Mouse (Mus musculus) ovary, adult 10 weeks (tissue): ENCODE results near the gene Snapin. TPM values are rescaled to one million over a fixed set of nuclear protein-coding genes. Genes with fewer than 3 reads are reported as not detected.

Source experiments
- polyA plus RNA-seq: library from polyadenylated mRNA; stranded (reverse); fragments of 350-450 nt; fragmentation: Illumina TruSeq; extraction: RNeasy Lipid Tissue Mini Kit (QIAGEN cat#74804); gene quantifications from one replicate; pipeline ENCODE4 v1.2.3, GENCODE M21; 2014

The Snapin gene
- polyA plus RNA-seq: 154 TPM

DNA sequence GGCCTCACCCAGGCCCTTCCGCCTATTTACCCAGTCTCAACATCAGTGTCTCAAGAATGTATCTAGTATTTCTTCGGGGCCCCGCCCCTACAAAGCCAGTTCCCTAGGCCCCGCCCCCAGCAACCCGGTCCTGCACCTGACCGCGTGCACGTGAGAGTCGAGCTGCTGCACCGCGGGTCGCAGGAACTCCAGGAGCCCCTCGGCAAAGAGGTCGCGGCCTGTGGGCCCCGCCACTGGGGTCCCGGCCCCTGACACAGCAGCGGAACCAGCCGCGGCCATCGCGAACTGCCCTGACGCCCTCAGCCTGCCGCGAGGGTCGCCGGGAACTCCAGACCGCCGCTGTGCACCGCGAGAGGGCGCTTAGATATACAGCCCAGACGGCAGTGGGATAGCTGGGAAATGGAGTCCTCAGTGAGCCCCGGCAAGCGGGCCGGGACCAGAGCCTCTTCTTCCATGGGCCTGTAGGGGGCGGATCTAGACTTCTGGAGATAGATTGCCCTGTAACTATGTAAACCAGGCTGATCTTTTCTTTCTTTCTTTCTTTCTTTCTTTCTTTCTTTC is at the start of gene Snapin:
TSS of gene Snapin (minus strand) at position 338 of the 561 bp plus-strand sequence.

DNA sequence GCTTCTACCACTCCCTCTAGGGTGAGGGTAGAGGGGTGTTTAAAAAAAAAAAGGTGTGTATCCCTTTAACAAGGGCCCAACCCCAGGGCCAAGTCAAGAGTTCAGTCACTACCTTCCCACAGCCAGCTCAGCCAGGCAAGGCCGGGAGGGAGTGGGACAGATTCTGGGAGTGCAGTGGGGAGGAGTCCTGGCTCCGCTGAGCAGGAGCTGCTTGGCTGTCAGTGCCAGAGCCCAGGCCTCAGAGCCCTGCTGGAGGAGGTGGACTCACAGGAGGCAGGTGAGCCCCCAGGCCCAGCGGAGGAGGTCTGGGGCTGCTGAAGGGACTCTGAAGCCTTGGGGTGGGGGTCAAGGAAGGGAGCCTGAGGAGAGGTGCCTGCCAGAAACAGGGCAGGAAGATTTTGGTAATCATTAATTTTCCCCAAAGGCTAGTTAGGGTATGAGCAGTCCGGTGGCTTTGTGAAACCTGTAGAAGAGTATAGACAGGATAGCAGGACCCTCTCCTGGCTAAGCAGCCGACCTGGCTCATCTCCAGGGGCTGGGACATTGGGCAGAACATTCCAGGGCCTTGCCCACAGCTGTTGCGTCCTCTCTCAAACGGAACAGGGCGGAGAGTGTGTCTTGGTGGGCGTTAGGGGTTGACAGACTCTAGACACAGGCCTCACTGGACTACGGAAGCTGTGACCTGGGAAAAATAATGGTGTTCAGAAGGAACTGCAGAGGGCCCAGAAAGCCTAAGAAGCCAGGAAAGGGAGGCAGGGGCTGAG is 46.5 kb upstream of the Snapin start, which contains the start of gene S100a16:
TSS of gene S100a16 (plus strand) at position 114 of the 764 bp plus-strand sequence.

GRCm38 (mm10) chr3:90526580-90526979 is 35.7 kb upstream of the Snapin start, which contains the start of gene S100a14:
TSS of gene S100a14 (plus strand) at chr3:90526856.

GRCm38 (mm10) chr3:90513796-90514590 is 23.2 kb upstream of the Snapin start, which contains the start of the genes S100a1 and S100a13:
TSS of gene S100a1 (minus strand) at chr3:90514392.
TSS of gene S100a13 (plus strand) at chr3:90514435.

DNA sequence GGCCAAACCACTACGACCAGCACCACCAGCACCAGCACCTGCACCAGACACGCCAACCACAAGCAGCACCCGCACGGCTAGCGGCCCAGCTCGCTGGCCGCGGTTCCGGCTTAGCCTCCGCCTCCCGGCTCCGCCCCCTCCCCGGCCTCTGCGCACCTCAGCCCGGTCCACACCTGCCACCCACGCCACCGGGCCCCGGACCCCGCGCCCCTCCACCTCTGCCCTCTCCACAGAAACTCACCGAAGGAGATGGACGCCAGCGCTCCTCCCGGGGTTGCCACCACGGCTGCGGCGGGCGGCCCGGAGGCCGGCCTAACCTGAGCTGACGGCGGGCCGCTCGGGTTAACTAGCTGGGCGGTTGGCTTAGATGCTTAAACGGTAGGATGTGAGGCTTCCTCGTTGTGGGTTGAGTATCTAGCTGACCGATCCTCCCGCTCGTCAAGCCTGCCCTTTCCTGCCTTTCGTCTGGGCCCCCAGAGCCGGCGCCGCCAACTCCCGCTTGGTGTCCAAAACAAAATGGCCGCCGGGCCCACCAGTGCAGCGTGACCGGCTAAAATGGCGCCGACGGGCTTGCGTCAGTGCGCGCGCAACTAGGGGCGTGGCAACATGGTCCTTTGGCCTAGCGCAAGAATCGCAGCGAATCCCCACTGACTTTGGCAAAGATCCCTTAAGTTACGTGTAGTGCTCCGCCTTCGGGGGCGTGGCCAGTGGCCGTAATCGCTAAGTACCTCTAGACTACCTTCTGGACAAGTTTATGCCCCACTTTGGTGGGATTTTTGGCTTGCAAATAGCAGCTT is 18.3 kb upstream of the Snapin start, which contains the start of gene Chtop:
TSS of gene Chtop (minus strand) at position 549 of the 797 bp plus-strand sequence.

GRCm38 (mm10) chr3:90475831-90476611 is 14.8 kb downstream of the Snapin start, which contains the start of gene Ilf2:
TSS of gene Ilf2 (plus strand) at chr3:90476126.

DNA sequence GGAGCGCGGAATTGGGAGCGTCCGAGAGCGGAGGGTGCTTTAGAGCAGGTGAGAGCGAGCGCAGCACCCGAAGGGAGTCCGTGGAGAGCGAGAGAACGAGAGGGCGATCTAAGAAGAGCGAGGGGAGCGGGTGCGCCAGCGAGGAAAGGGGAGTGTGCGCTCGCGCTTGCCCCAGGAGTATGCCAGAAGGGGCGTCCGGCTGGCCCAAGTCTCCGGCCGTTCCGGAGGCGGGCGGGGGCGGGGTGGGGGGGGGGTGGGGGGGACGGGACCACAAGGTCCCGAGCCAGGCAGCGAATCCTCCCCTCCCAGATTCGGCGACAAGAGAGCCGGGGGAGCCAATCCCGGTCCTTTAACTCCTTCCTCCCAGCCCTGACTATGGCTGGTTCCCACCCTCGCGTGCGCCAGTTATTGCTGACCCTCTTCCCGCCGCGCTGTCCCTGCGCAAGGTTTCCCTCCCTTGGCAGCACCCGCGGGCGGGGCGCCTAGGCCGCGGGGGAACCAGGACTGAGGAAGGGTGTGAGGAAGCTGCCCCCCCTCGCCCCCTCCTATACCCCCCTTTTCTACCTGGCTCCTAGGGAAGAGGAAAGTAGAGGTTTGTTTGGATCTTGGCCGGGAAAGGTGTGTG is 25.0 kb downstream of the Snapin start, which contains the start of gene Npr1:
TSS of gene Npr1 (minus strand) at position 181 of the 625 bp plus-strand sequence.

Other genes with a start within 250 kb of the Snapin start
- 4.3 TPM for gene Creb3l4, start 247.5 kb downstream of the Snapin start, polyA plus RNA-seq
- gene Slc39a1, start 242.9 kb downstream of the Snapin start, polyA plus RNA-seq: 139 TPM
- gene Crtc2, start 236.9 kb downstream of the Snapin start, polyA plus RNA-seq: 6.5 TPM
- 1.3 TPM for gene Dennd4b, start 225.8 kb downstream of the Snapin start, polyA plus RNA-seq
- 103 TPM for gene Gatad2b, start 197.9 kb downstream of the Snapin start, polyA plus RNA-seq
- not detected for gene Slc27a3, start 101.1 kb downstream of the Snapin start, polyA plus RNA-seq
- 24.1 TPM for gene Ints3, start 57.4 kb downstream of the Snapin start, polyA plus RNA-seq
- gene Npr1, start 25.2 kb downstream of the Snapin start, polyA plus RNA-seq: 36.4 TPM
- 94.7 TPM for gene Ilf2, start 14.9 kb downstream of the Snapin start, polyA plus RNA-seq
- 220 TPM for gene Chtop, start 18.5 kb upstream of the Snapin start, polyA plus RNA-seq
- gene S100a1, start 23.4 kb upstream of the Snapin start, polyA plus RNA-seq: 29.9 TPM
- 2.6 TPM for gene S100a13, start 23.4 kb upstream of the Snapin start, polyA plus RNA-seq
- gene S100a14, start 35.8 kb upstream of the Snapin start, polyA plus RNA-seq: not detected
- gene S100a16, start 46.2 kb upstream of the Snapin start, polyA plus RNA-seq: 29.2 TPM
- not detected for gene S100a3, start 69.5 kb upstream of the Snapin start, polyA plus RNA-seq
- gene S100a2, start 99.2 kb upstream of the Snapin start, polyA plus RNA-seq: not detected
- gene Gm42674, start 110.9 kb upstream of the Snapin start, polyA plus RNA-seq: not detected
- 21.9 TPM for gene S100a4, start 112.7 kb upstream of the Snapin start, polyA plus RNA-seq
- not detected for gene S100a5, start 117.5 kb upstream of the Snapin start, polyA plus RNA-seq
- gene S100a6, start 121.8 kb upstream of the Snapin start, polyA plus RNA-seq: 45.3 TPM
- gene S100a7a, start 163.0 kb upstream of the Snapin start, polyA plus RNA-seq: not detected
- gene S100a8, start 177.9 kb upstream of the Snapin start, polyA plus RNA-seq: 6.4 TPM
- gene S100a9, start 204.7 kb upstream of the Snapin start, polyA plus RNA-seq: not detected
- gene Pglyrp4, start 235.9 kb upstream of the Snapin start, polyA plus RNA-seq: not detected